In genomic region chr16:28898509-28899160, GRCm38 (mm10) we compare ENCODE assay signal across 8 mouse cellular contexts. TPM values are rescaled to one million over a fixed set of nuclear protein-coding genes. Genes with fewer than 3 reads are reported as not detected.
DNase-seq lines count a peak whose midpoint lies in the region; ATAC-seq and TF ChIP-seq lines count a peak whose summit lies in the region.

No protein-coding gene starts in this region.

- no peaks in the 10 kb centered on the region for H3K27me3 ChIP-seq in Patski
- H3K27me3 ChIP-seq in heart, embryonic 14.5 days (ENCODE audit: control insufficient read depth, insufficient read depth, low read length): no peaks in the 10 kb centered on the region
- H3K27me3 ChIP-seq in forebrain, embryonic 15.5 days: no peaks in the 10 kb centered on the region

- peak overlapping the region; percentile 53 for H3K4me2 ChIP-seq in heart, embryonic 14.5 days (ENCODE audit: low read length)
- H3K4me2 ChIP-seq in forebrain, embryonic 15.5 days (replicated peaks): no peak overlapping the region

- H3K9me3 ChIP-seq in heart, embryonic 14.5 days (ENCODE audit: control insufficient read depth, low read length): no peaks in the 10 kb centered on the region
- no peaks in the 10 kb centered on the region for H3K9me3 ChIP-seq in forebrain, embryonic 15.5 days

- CTCF ChIA-PET in Patski (lab: Charles Lee): no interaction called here

- in situ Hi-C loops in Patski (cut with MboI; ENCODE audit: low pct_unique_long_range_greater_than_20kb): no loop called here

- peaks cover 9 to 13% of the 10 kb centered on the region in 2 experiments for H3K4me1 ChIP-seq in heart, embryonic 14.5 days (ENCODE audit: control insufficient read depth in 2 of 2, insufficient read depth in 2 of 2, low read length in 2 of 2)
- peaks cover 21% of the 10 kb centered on the region for H3K4me1 ChIP-seq in forebrain, embryonic 15.5 days

- TF ChIP-seq CTCF in Patski (IDR thresholded peaks at IDR 0.05): no peak

- H3K36me3 ChIP-seq in heart, embryonic 14.5 days (ENCODE audit: control insufficient read depth, insufficient read depth, low read length): no peaks in the 10 kb centered on the region; the same call in 1 of the 2 replicates
- no peaks in the 10 kb centered on the region for H3K36me3 ChIP-seq in forebrain, embryonic 15.5 days

- no peak overlapping the region for H3K9ac ChIP-seq in heart, embryonic 14.5 days (ENCODE audit: low read length)
- no peak overlapping the region for H3K9ac ChIP-seq in forebrain, embryonic 15.5 days (replicated peaks)

- no peak overlapping the region; a peak in 1 of 4 replicates for H3K27ac ChIP-seq in heart, embryonic 14.5 days (replicated peaks in 1 of 2; ENCODE audit: control insufficient read depth in 1 of 2, insufficient read depth in 1 of 2, low read depth in 2 of 2, low read length in 2 of 2)
- no peak overlapping the region for H3K27ac ChIP-seq in forebrain, embryonic 15.5 days (replicated peaks)

- peak overlapping the region in 1 of 2 experiments; percentile 13; a peak in 1 of 4 replicates for H3K4me3 ChIP-seq in heart, embryonic 14.5 days (ENCODE audit: control insufficient read depth in 1 of 2, insufficient read depth in 1 of 2, low read depth in 1 of 2, low read length in 2 of 2)
- no peak overlapping the region for H3K4me3 ChIP-seq in forebrain, embryonic 15.5 days

- 10% methylated on average over 15 of the region's 15 CpGs for WGBS in heart, embryonic 14.5 days
- 37% methylated on average over 15 of the region's 15 CpGs for WGBS in forebrain, embryonic 15.5 days

- no peak for DNase-seq in Patski (ENCODE audit: low read depth, low spot score)
- peak; percentile 38 for DNase-seq in cerebellum, adult 11 months
- DNase-seq in kidney, postnatal 4 days: peak; percentile 48 to 60
- no peak for DNase-seq in frontal cortex, postnatal 25 days (ENCODE audit: low spot score in 2 of 2)
- DNase-seq in spleen, adult 18-20 months: no peak
- DNase-seq in left cerebral cortex, adult 18-20 months (ENCODE audit: low spot score in 2 of 2): no peak

- ATAC-seq in Patski: peak; percentile 39
- ATAC-seq in heart, embryonic 14.5 days (ENCODE audit: insufficient number of reproducible peaks, insufficient read depth, low FRiP score, low read depth): peak; percentile 23; the same call in 1 of the 2 replicates
- ATAC-seq in forebrain, embryonic 15.5 days (replicated peaks): no peak

- POLR2A ChIA-PET in Patski (lab: Charles Lee): no interaction called here

RNA-seq across cellular contexts. Expression of gene Mb21d2, which starts 30.8 kb away (rescaled TPM):
- polyA plus RNA-seq in Patski (2021): 6.6 TPM
- polyA plus RNA-seq in heart, embryonic 14.5 days (2014; fragmentation: Nextera tagmentation; extraction: Ambion mirVana): 4.1 and 4.7 TPM in 2 replicates
- total RNA-seq in left cerebral cortex, adult 18-20 months (2021): 10 to 100 TPM; 36.3 to 38.2 TPM
- 9.5 and 10.5 TPM in 2 replicates for polyA plus RNA-seq in forebrain, embryonic 15.5 days (2015; fragmentation: Nextera tagmentation; extraction: Ambion mirVana)

Comparison
In these comparisons a context has a peak if more than half of its experiments do, and no peak if none do; other contexts are left out.
1. DNase-seq: peak in cerebellum, adult 11 months (single experiment) and kidney, postnatal 4 days (2 of 2); none in Patski (single experiment), frontal cortex, postnatal 25 days (0 of 2), spleen, adult 18-20 months (0 of 2) and left cerebral cortex, adult 18-20 months (0 of 2).